Mouse (Mus musculus): ENCODE results near the gene Paics. TPM values are rescaled to one million over a fixed set of nuclear protein-coding genes. Genes with fewer than 3 reads are reported as not detected.

The Paics gene
- total RNA-seq, 1 experiment: 369 TPM

- TF ChIP-seq CHD2 (IDR thresholded peaks at IDR 0.05; ENCODE audit: low read depth, low read length): no peak
- no peak for TF ChIP-seq MAFK (IDR thresholded peaks at IDR 0.05; ENCODE audit: insufficient read depth, low read depth, low read length)
- no peak for TF ChIP-seq HCFC1 (IDR thresholded peaks at IDR 0.05; ENCODE audit: borderline replicate concordance, insufficient read depth, low read length)
- no peak for TF ChIP-seq ZNF384 (IDR thresholded peaks at IDR 0.05; ENCODE audit: low read depth, low read length)
- no peak for TF ChIP-seq ZC3H11A (IDR thresholded peaks at IDR 0.05; ENCODE audit: borderline replicate concordance, low read depth, low read length)
- Histone ChIP-seq H3K9ac (ENCODE audit: insufficient read depth, low read depth, low read length, poor library complexity, severe bottlenecking) (peak overlapping the region; percentile 61; the same call in 1 of the 2 replicates), H3K4me3 (ENCODE audit: insufficient read depth in 1 of 2, low read depth in 1 of 2, low read length in 2 of 2, poor library complexity in 1 of 2, severe bottlenecking in 1 of 2) (no peak overlapping the region; a peak in 1 of 4 replicates), H3K4me1 (ENCODE audit: control insufficient read depth in 2 of 2, insufficient read depth in 2 of 2, low read length in 2 of 2, poor library complexity in 1 of 2) (peaks cover 3 to 9% of the 10 kb centered on the region in 2 experiments; a peak in 2 of 4 replicates), H3K9me3 (ENCODE audit: control insufficient read depth, insufficient read depth, low read depth, low read length) (no peaks in the 10 kb centered on the region), H3K27ac (ENCODE audit: insufficient read depth, low read depth, low read length, poor library complexity, severe bottlenecking) (no peak overlapping the region; the same call in 1 of the 2 replicates), H3K36me3 (ENCODE audit: control insufficient read depth, insufficient read depth, low read length, poor library complexity, severe bottlenecking) (peaks cover 31% of the 10 kb centered on the region)
- DNase-seq (ENCODE audit: low read depth, low spot score): no peak
- in situ Hi-C loops (cut with MboI; ENCODE audit: low sequenced_read_pairs in 2 of 2, unreplicated experiment in 2 of 2): no loop called here
Measured at GRCm38 (mm10) chr5:76953794-76954193, 2.7 kb downstream of the Paics start.

- no peak for DNase-seq (ENCODE audit: low read depth, low spot score)
- Histone ChIP-seq H3K4me1 (ENCODE audit: control insufficient read depth in 2 of 2, insufficient read depth in 2 of 2, low read length in 2 of 2, poor library complexity in 1 of 2) (peaks cover 3 to 9% of the 10 kb centered on the region in 2 experiments; a peak in 2 of 4 replicates), H3K4me3 (ENCODE audit: insufficient read depth in 1 of 2, low read depth in 1 of 2, low read length in 2 of 2, poor library complexity in 1 of 2, severe bottlenecking in 1 of 2) (no peak overlapping the region; a peak in 1 of 4 replicates), H3K9me3 (ENCODE audit: control insufficient read depth, insufficient read depth, low read depth, low read length) (no peaks in the 10 kb centered on the region), H3K9ac (ENCODE audit: insufficient read depth, low read depth, low read length, poor library complexity, severe bottlenecking) (peak overlapping the region; percentile 61; the same call in 1 of the 2 replicates), H3K36me3 (ENCODE audit: control insufficient read depth, insufficient read depth, low read length, poor library complexity, severe bottlenecking) (peaks cover 35% of the 10 kb centered on the region), H3K27ac (ENCODE audit: insufficient read depth, low read depth, low read length, poor library complexity, severe bottlenecking) (no peak overlapping the region)
- TF ChIP-seq CHD2 (IDR thresholded peaks at IDR 0.05; ENCODE audit: low read depth, low read length): no peak
- no peak for TF ChIP-seq HCFC1 (IDR thresholded peaks at IDR 0.05; ENCODE audit: borderline replicate concordance, insufficient read depth, low read length)
- TF ChIP-seq ZC3H11A (IDR thresholded peaks at IDR 0.05; ENCODE audit: borderline replicate concordance, low read depth, low read length): no peak
- no peak for TF ChIP-seq MAFK (IDR thresholded peaks at IDR 0.05; ENCODE audit: insufficient read depth, low read depth, low read length)
- TF ChIP-seq ZNF384 (IDR thresholded peaks at IDR 0.05; ENCODE audit: low read depth, low read length): no peak
- in situ Hi-C loops (cut with MboI; ENCODE audit: low sequenced_read_pairs in 2 of 2, unreplicated experiment in 2 of 2): no loop called here
Measured at GRCm38 (mm10) chr5:76954271-76954900, 3.3 kb downstream of the Paics start.

GRCm38 (mm10) chr5:76955474-76955873, 4.4 kb downstream of the Paics start:
- H3K4me3 ChIP-seq (ENCODE audit: insufficient read depth in 1 of 2, low read depth in 1 of 2, low read length in 2 of 2, poor library complexity in 1 of 2, severe bottlenecking in 1 of 2): peak overlapping the region in 1 of 2 experiments; percentile 2; a peak in 1 of 4 replicates
- no peak for DNase-seq (ENCODE audit: low read depth, low spot score)
- H3K27ac ChIP-seq (ENCODE audit: insufficient read depth, low read depth, low read length, poor library complexity, severe bottlenecking): peak overlapping the region; percentile 24; the same call in 1 of the 2 replicates
- H3K9me3 ChIP-seq (ENCODE audit: control insufficient read depth, insufficient read depth, low read depth, low read length): no peaks in the 10 kb centered on the region
- H3K4me1 ChIP-seq (ENCODE audit: control insufficient read depth in 2 of 2, insufficient read depth in 2 of 2, low read length in 2 of 2, poor library complexity in 1 of 2): peaks cover 3 to 9% of the 10 kb centered on the region in 2 experiments; a peak in 2 of 4 replicates
- TF ChIP-seq MAFK (IDR thresholded peaks at IDR 0.05; ENCODE audit: insufficient read depth, low read depth, low read length): no peak
- no peak for TF ChIP-seq CHD2 (IDR thresholded peaks at IDR 0.05; ENCODE audit: low read depth, low read length)
- TF ChIP-seq ZC3H11A (IDR thresholded peaks at IDR 0.05; ENCODE audit: borderline replicate concordance, low read depth, low read length): no peak
- no peak for TF ChIP-seq HCFC1 (IDR thresholded peaks at IDR 0.05; ENCODE audit: borderline replicate concordance, insufficient read depth, low read length)
- no peak for TF ChIP-seq ZNF384 (IDR thresholded peaks at IDR 0.05; ENCODE audit: low read depth, low read length)
- H3K9ac ChIP-seq (ENCODE audit: insufficient read depth, low read depth, low read length, poor library complexity, severe bottlenecking): peak overlapping the region; percentile 55; the same call in 1 of the 2 replicates
- in situ Hi-C loops (cut with MboI; ENCODE audit: low sequenced_read_pairs in 2 of 2, unreplicated experiment in 2 of 2): no loop called here
- H3K36me3 ChIP-seq (ENCODE audit: control insufficient read depth, insufficient read depth, low read length, poor library complexity, severe bottlenecking): peaks cover 44% of the 10 kb centered on the region

- H3K9ac ChIP-seq (ENCODE audit: insufficient read depth, low read depth, low read length, poor library complexity, severe bottlenecking): no peak overlapping the region; the same call in 1 of the 2 replicates
- DNase-seq (ENCODE audit: low read depth, low spot score): peak; percentile 49
- no peaks in the 10 kb centered on the region for H3K9me3 ChIP-seq (ENCODE audit: control insufficient read depth, insufficient read depth, low read depth, low read length)
- H3K4me1 ChIP-seq (ENCODE audit: control insufficient read depth in 2 of 2, insufficient read depth in 2 of 2, low read length in 2 of 2, poor library complexity in 1 of 2): peaks cover 3 to 9% of the 10 kb centered on the region in 2 experiments; a peak in 2 of 4 replicates
- in situ Hi-C loops (cut with MboI; ENCODE audit: low sequenced_read_pairs in 2 of 2, unreplicated experiment in 2 of 2): no loop called here
- TF ChIP-seq MAFK (IDR thresholded peaks at IDR 0.05; ENCODE audit: insufficient read depth, low read depth, low read length) (no peak), ZC3H11A (IDR thresholded peaks at IDR 0.05; ENCODE audit: borderline replicate concordance, low read depth, low read length) (no peak), CHD2 (IDR thresholded peaks at IDR 0.05; ENCODE audit: low read depth, low read length) (no peak), HCFC1 (IDR thresholded peaks at IDR 0.05; ENCODE audit: borderline replicate concordance, insufficient read depth, low read length) (no peak), ZNF384 (IDR thresholded peaks at IDR 0.05; ENCODE audit: low read depth, low read length) (no peak)
- no peak overlapping the region for H3K27ac ChIP-seq (ENCODE audit: insufficient read depth, low read depth, low read length, poor library complexity, severe bottlenecking)
- H3K36me3 ChIP-seq (ENCODE audit: control insufficient read depth, insufficient read depth, low read length, poor library complexity, severe bottlenecking): peaks cover 60% of the 10 kb centered on the region
- H3K4me3 ChIP-seq (ENCODE audit: insufficient read depth in 1 of 2, low read depth in 1 of 2, low read length in 2 of 2, poor library complexity in 1 of 2, severe bottlenecking in 1 of 2): no peak overlapping the region
Measured at GRCm38 (mm10) chr5:76957954-76958353, 6.8 kb downstream of the Paics start.
